In the genomic region with DNA sequence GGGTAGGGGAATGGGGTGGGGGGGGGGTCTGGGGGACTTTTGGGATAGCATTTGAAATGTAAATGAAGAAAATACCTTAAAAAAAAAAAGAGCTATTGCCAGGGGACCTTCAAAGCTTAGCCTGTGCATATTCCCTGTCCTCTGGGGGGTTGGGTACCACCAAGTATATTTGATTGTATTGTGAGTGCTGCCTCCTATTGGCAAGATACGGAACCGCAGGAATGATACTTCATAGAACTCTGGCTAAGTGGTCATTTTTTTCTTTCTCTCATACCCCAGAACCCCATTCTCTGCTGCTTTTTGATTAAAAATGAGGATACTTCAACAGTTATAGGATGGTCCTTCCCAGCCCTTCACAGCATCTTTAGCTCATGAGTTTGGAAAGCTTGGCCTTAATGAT, we compare ENCODE assay signal across 11 mouse cellular contexts.
DNase-seq lines count a peak whose midpoint lies in the region; ATAC-seq and TF ChIP-seq lines count a peak whose summit lies in the region.
"Had no signal": no experiment of that assay in that cellular context is flagged by ENCODE, and none has a peak within 500 bp of the region (broad histone marks: within the 10 kb centered on the region; RNA-seq: fewer than 3 reads in every experiment).

No protein-coding gene starts in this region.

- no peak for TF ChIP-seq POLR2A in heart, adult 2 months (IDR thresholded peaks at IDR 0.05; ENCODE audit: insufficient read depth, low read depth, low read length)

- TF ChIP-seq CTCF in heart, adult 2 months (IDR thresholded peaks at IDR 0.05) = peak; percentile 69

- ATAC-seq in heart, embryonic 11.5 days (replicated peaks; ENCODE audit: insufficient number of reproducible peaks, low FRiP score, low TSS enrichment) = no peak
- ATAC-seq in midbrain, embryonic 14.5 days (ENCODE audit: low FRiP score, low TSS enrichment) = no peak
- ATAC-seq in neural tube, embryonic 15.5 days (ENCODE audit: low FRiP score) = no peak
- ATAC-seq: hindbrain, embryonic 16.5 days had no signal

- H3K9ac ChIP-seq in heart, adult 2 months (ENCODE audit: low read depth, low read length) = no peak overlapping the region
- no peak overlapping the region for H3K9ac ChIP-seq in heart, embryonic 11.5 days (ENCODE audit: low read depth, low read length)
- no peak overlapping the region for H3K9ac ChIP-seq in midbrain, embryonic 14.5 days (replicated peaks; ENCODE audit: low read length)
- no peak overlapping the region for H3K9ac ChIP-seq in neural tube, embryonic 15.5 days (replicated peaks)
- H3K9ac ChIP-seq: midbrain, embryonic 12.5 days had no signal

- H3K27ac ChIP-seq in heart, adult 2 months = no peak overlapping the region
- H3K27ac ChIP-seq in heart, embryonic 11.5 days (ENCODE audit: low read depth, low read length) = no peak overlapping the region
- no peak overlapping the region for H3K27ac ChIP-seq in midbrain, embryonic 14.5 days (replicated peaks; ENCODE audit: low read depth, low read length)
- H3K27ac ChIP-seq in midbrain, embryonic 10.5 days (replicated peaks) = no peak overlapping the region
- no peak overlapping the region for H3K27ac ChIP-seq in neural tube, embryonic 15.5 days (replicated peaks)
- H3K27ac ChIP-seq: forebrain, embryonic 10.5 days; midbrain, embryonic 12.5 days had no signal

- TF ChIP-seq EP300 in heart, adult 2 months (IDR thresholded peaks at IDR 0.05; ENCODE audit: insufficient read depth, low read depth, low read length) = no peak

- WGBS in heart, adult 2 months = 48% methylated on average over 2 of the region's 2 CpGs
- WGBS in heart, embryonic 11.5 days (ENCODE audit: insufficient replicate concordance) = 27% methylated on average over 2 of the region's 2 CpGs
- 14% methylated on average over 2 of the region's 2 CpGs for WGBS in midbrain, embryonic 14.5 days
- WGBS in midbrain, embryonic 10.5 days = 31% methylated on average over 2 of the region's 2 CpGs
- WGBS in neural tube, embryonic 15.5 days = 36% methylated on average over 2 of the region's 2 CpGs

- no peaks in the 10 kb centered on the region for H3K4me1 ChIP-seq in heart, adult 2 months (ENCODE audit: control insufficient read depth, insufficient read depth, low read length)
- peaks cover 8% of the 10 kb centered on the region for H3K4me1 ChIP-seq in heart, embryonic 11.5 days (ENCODE audit: control insufficient read depth, insufficient read depth, low read length)
- H3K4me1 ChIP-seq in midbrain, embryonic 14.5 days (ENCODE audit: control insufficient read depth, insufficient read depth, low read length) = no peaks in the 10 kb centered on the region
- no peaks in the 10 kb centered on the region for H3K4me1 ChIP-seq in midbrain, embryonic 10.5 days
- H3K4me1 ChIP-seq in neural tube, embryonic 15.5 days = no peaks in the 10 kb centered on the region
- H3K4me1 ChIP-seq: midbrain, embryonic 12.5 days had no signal

- no peak for DNase-seq in heart, adult 2 months
- DNase-seq in midbrain, embryonic 14.5 days = peak; percentile 35
- DNase-seq in midbrain, embryonic 10.5 days (ENCODE audit: low spot score) = no peak
- DNase-seq in c-Kit-positive CD71-negative TER-119-negative erythroid progenitor cells, embryonic 14.5 days (ENCODE audit: low read depth) = peak; percentile 25
- peak; percentile 33 for DNase-seq in thymus, postnatal 25 days
- no peak for DNase-seq in cerebellum, adult 11-12 months

- H3K27me3 ChIP-seq in heart, adult 2 months (ENCODE audit: control insufficient read depth, insufficient read depth, low read length) = no peaks in the 10 kb centered on the region
- no peaks in the 10 kb centered on the region for H3K27me3 ChIP-seq in heart, embryonic 11.5 days (ENCODE audit: control insufficient read depth, insufficient read depth, low read length)
- H3K27me3 ChIP-seq in midbrain, embryonic 14.5 days (ENCODE audit: control insufficient read depth, insufficient read depth, low read length) = no peaks in the 10 kb centered on the region
- no peaks in the 10 kb centered on the region for H3K27me3 ChIP-seq in midbrain, embryonic 10.5 days (ENCODE audit: low read depth, poor library complexity, severe bottlenecking)
- no peaks in the 10 kb centered on the region for H3K27me3 ChIP-seq in neural tube, embryonic 15.5 days (replicated peaks)
- H3K27me3 ChIP-seq: midbrain, embryonic 12.5 days had no signal

- no peaks in the 10 kb centered on the region for H3K9me3 ChIP-seq in heart, embryonic 11.5 days (replicated peaks; ENCODE audit: control insufficient read depth, low read length)
- no peaks in the 10 kb centered on the region for H3K9me3 ChIP-seq in midbrain, embryonic 14.5 days (ENCODE audit: control insufficient read depth, low read length)
- H3K9me3 ChIP-seq in midbrain, embryonic 10.5 days (replicated peaks) = no peaks in the 10 kb centered on the region
- H3K9me3 ChIP-seq in neural tube, embryonic 15.5 days (replicated peaks) = no peaks in the 10 kb centered on the region
- H3K9me3 ChIP-seq: forebrain, embryonic 10.5 days; midbrain, embryonic 12.5 days had no signal

- H3K79me2 ChIP-seq in heart, adult 2 months (replicated peaks; ENCODE audit: control insufficient read depth, insufficient read depth, low read length) = no peaks in the 10 kb centered on the region

- intact Hi-C loops in heart, adult 2 months (cut with DNase I) = no loop called here

- H3K4me3 ChIP-seq in heart, adult 2 months = no peak overlapping the region
- no peak overlapping the region for H3K4me3 ChIP-seq in heart, embryonic 11.5 days (ENCODE audit: low read depth, low read length)
- H3K4me3 ChIP-seq in midbrain, embryonic 14.5 days (replicated peaks; ENCODE audit: low read depth, low read length) = no peak overlapping the region
- H3K4me3 ChIP-seq in midbrain, embryonic 10.5 days = no peak overlapping the region
- no peak overlapping the region for H3K4me3 ChIP-seq in neural tube, embryonic 15.5 days (replicated peaks)
- H3K4me3 ChIP-seq: forebrain, embryonic 10.5 days; midbrain, embryonic 12.5 days had no signal

- no peak overlapping the region for H3K4me2 ChIP-seq in heart, embryonic 11.5 days
- no peak overlapping the region for H3K4me2 ChIP-seq in midbrain, embryonic 14.5 days (ENCODE audit: low read length)
- no peak overlapping the region for H3K4me2 ChIP-seq in neural tube, embryonic 15.5 days
- H3K4me2 ChIP-seq: midbrain, embryonic 12.5 days had no signal

- H3K36me3 ChIP-seq in heart, adult 2 months (ENCODE audit: control insufficient read depth, insufficient read depth, low read length) = no peaks in the 10 kb centered on the region
- H3K36me3 ChIP-seq in heart, embryonic 11.5 days (ENCODE audit: control insufficient read depth, insufficient read depth, low read length) = no peaks in the 10 kb centered on the region
- H3K36me3 ChIP-seq in midbrain, embryonic 14.5 days (ENCODE audit: control insufficient read depth, insufficient read depth, low read length) = no peaks in the 10 kb centered on the region
- no peaks in the 10 kb centered on the region for H3K36me3 ChIP-seq in midbrain, embryonic 10.5 days
- peaks cover 20% of the 10 kb centered on the region for H3K36me3 ChIP-seq in neural tube, embryonic 15.5 days
- H3K36me3 ChIP-seq: forebrain, embryonic 10.5 days; midbrain, embryonic 12.5 days had no signal

Comparison
In these comparisons a context has a peak if more than half of its experiments do, and no peak if none do; other contexts are left out.
1. DNase-seq: peak in midbrain, embryonic 14.5 days (single experiment), c-Kit-positive CD71-negative TER-119-negative erythroid progenitor cells, embryonic 14.5 days (single experiment) and thymus, postnatal 25 days (single experiment); none in heart, adult 2 months (0 of 2), midbrain, embryonic 10.5 days (single experiment) and cerebellum, adult 11-12 months (single experiment).